Mouse (Mus musculus): ENCODE results near the gene Cep97.

The Cep97 gene

DNA sequence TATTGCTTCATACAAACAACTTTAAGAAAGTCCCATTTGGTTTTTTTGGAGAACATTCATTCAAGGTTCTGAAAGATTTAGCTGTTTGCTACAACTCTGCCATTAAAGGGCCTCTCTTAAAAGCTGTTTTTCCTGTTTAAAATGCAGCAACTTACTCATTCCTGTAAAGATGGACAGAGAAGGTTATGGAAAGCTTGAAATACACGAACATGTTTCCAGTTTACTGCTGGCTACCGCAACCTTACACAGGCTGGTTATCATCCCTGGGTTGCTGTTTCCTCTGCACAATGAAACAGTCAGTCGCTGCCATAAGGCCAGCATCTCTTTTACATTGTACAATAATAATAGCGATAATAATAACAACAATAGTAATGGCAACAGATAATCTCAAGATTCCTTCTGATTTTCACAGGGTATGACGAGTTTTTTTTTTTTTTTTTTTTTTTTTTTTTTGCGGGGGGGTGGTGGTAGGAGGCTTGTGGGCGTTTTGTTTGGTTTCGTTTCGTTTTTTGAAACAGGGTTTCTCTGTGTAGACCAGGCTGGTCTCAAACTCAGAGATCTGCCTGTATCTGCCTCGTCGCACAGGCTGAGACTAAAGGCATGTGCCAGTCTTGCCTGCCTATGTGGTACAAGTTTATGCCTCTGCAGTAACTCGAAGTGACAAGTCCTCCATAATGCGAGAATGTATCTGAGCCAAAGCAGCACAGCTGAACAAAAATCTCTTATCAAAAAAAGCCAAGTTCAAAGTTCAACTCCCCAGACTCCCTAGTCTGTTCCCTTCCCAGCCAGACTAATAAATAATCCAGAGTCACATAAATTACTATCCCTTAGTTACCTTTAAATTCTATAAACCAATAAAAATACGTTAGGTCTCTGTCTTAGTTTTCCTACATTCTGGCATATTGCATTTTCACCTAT is 32.6 kb downstream of the Cep97 start:
- H3K4me3 ChIP-seq (replicated peaks; ENCODE audit: low read length), result no peak overlapping the region
- peaks cover 10% of the 10 kb centered on the region for H3K27me3 ChIP-seq (ENCODE audit: insufficient read depth, low read length)
- H3K9me3 ChIP-seq (ENCODE audit: low read length), result no peaks in the 10 kb centered on the region
- peaks cover 16% of the 10 kb centered on the region for H3K36me3 ChIP-seq (ENCODE audit: insufficient read depth, low read length)
- no peak for TF ChIP-seq POU5F1 (IDR thresholded peaks at IDR 0.05; ENCODE audit: borderline replicate concordance, low read length)
- TF ChIP-seq CTCF (conservative IDR thresholded peaks at IDR 0.05; ENCODE audit: low read length), result no peak
- TF ChIP-seq NANOG (IDR thresholded peaks at IDR 0.05; ENCODE audit: borderline replicate concordance, low read length), result no peak
- peaks cover 12% of the 10 kb centered on the region; the same call in 1 of the 2 replicates for H3K4me1 ChIP-seq (replicated peaks; ENCODE audit: low read depth, low read length)

- Histone ChIP-seq H3K9me3 (ENCODE audit: low read length) (no peaks in the 10 kb centered on the region), H3K36me3 (ENCODE audit: insufficient read depth, low read length) (no peaks in the 10 kb centered on the region), H3K4me3 (replicated peaks; ENCODE audit: low read length) (no peak overlapping the region), H3K27me3 (ENCODE audit: insufficient read depth, low read length) (peaks cover 10% of the 10 kb centered on the region), H3K4me1 (replicated peaks; ENCODE audit: low read depth, low read length) (peaks cover 20% of the 10 kb centered on the region)
- TF ChIP-seq CTCF (conservative IDR thresholded peaks at IDR 0.05; ENCODE audit: low read length) (no peak), NANOG (IDR thresholded peaks at IDR 0.05; ENCODE audit: borderline replicate concordance, low read length) (no peak), POU5F1 (IDR thresholded peaks at IDR 0.05; ENCODE audit: borderline replicate concordance, low read length) (no peak)
Measured at GRCm38 (mm10) chr16:55898385-55899002, 36.2 kb downstream of the Cep97 start.

DNA sequence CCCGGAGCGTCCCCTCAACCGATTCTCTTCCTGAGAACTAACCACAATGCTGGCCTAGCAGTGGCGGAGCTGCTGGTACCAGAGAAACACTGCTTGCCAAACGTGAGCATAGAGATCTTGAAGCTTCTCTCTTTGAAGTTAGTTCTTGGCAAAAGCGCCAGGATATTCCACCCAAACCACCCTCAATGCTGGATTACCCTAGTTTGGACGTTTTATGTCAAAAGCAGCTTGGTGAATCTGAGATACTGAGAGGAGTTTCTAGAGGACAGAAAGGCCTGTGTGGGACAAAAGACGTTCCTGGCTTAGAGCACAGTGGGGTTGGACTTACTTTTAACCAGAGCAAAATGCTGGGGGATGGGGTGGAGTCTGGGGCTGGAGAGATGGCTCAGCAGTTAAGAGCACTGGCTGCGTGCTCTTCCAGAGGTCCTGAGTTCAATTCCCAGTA is 39.0 kb downstream of the Cep97 start:
- peaks cover 10% of the 10 kb centered on the region for H3K27me3 ChIP-seq (ENCODE audit: insufficient read depth, low read length)
- H3K4me3 ChIP-seq (replicated peaks; ENCODE audit: low read length), result peak overlapping the region; percentile 94
- no peaks in the 10 kb centered on the region; the same call in 1 of the 2 replicates for H3K36me3 ChIP-seq (ENCODE audit: insufficient read depth, low read length)
- peaks cover 23% of the 10 kb centered on the region for H3K4me1 ChIP-seq (replicated peaks; ENCODE audit: low read depth, low read length)
- H3K9me3 ChIP-seq (ENCODE audit: low read length), result no peaks in the 10 kb centered on the region
- no peak for TF ChIP-seq CTCF (conservative IDR thresholded peaks at IDR 0.05; ENCODE audit: low read length)
- no peak for TF ChIP-seq POU5F1 (IDR thresholded peaks at IDR 0.05; ENCODE audit: borderline replicate concordance, low read length)
- no peak for TF ChIP-seq NANOG (IDR thresholded peaks at IDR 0.05; ENCODE audit: borderline replicate concordance, low read length)

GRCm38 (mm10) chr16:55894893-55895650 is 39.6 kb downstream of the Cep97 start, which contains the start of gene Nxpe3:
TSS of gene Nxpe3 (minus strand) at chr16:55895285.
- TF ChIP-seq NANOG (IDR thresholded peaks at IDR 0.05; ENCODE audit: borderline replicate concordance, low read length) (no peak), CTCF (conservative IDR thresholded peaks at IDR 0.05; ENCODE audit: low read length) (no peak), POU5F1 (IDR thresholded peaks at IDR 0.05; ENCODE audit: borderline replicate concordance, low read length) (no peak)
- Histone ChIP-seq H3K27me3 (ENCODE audit: insufficient read depth, low read length) (peaks cover 10% of the 10 kb centered on the region), H3K36me3 (ENCODE audit: insufficient read depth, low read length) (no peaks in the 10 kb centered on the region; the same call in 1 of the 2 replicates), H3K4me3 (replicated peaks; ENCODE audit: low read length) (peak within 1 kb of the TSS; percentile 94), H3K9me3 (ENCODE audit: low read length) (no peaks in the 10 kb centered on the region), H3K4me1 (replicated peaks; ENCODE audit: low read depth, low read length) (peaks cover 27% of the 10 kb centered on the region)

GRCm38 (mm10) chr16:55894536-55894892 is 40.1 kb downstream of the Cep97 start:
- no peaks in the 10 kb centered on the region for H3K9me3 ChIP-seq (ENCODE audit: low read length)
- peaks cover 4% of the 10 kb centered on the region; the same call in 1 of the 2 replicates for H3K36me3 ChIP-seq (ENCODE audit: insufficient read depth, low read length)
- peaks cover 27% of the 10 kb centered on the region for H3K4me1 ChIP-seq (replicated peaks; ENCODE audit: low read depth, low read length)
- peaks cover 10% of the 10 kb centered on the region for H3K27me3 ChIP-seq (ENCODE audit: insufficient read depth, low read length)
- peak overlapping the region; percentile 94 for H3K4me3 ChIP-seq (replicated peaks; ENCODE audit: low read length)
- no peak for TF ChIP-seq POU5F1 (IDR thresholded peaks at IDR 0.05; ENCODE audit: borderline replicate concordance, low read length)
- no peak for TF ChIP-seq NANOG (IDR thresholded peaks at IDR 0.05; ENCODE audit: borderline replicate concordance, low read length)
- TF ChIP-seq CTCF (conservative IDR thresholded peaks at IDR 0.05; ENCODE audit: low read length), result no peak

- no peaks in the 10 kb centered on the region for H3K9me3 ChIP-seq (ENCODE audit: low read length)
- H3K27me3 ChIP-seq (ENCODE audit: insufficient read depth, low read length), result peaks cover 10% of the 10 kb centered on the region
- no peak for TF ChIP-seq POU5F1 (IDR thresholded peaks at IDR 0.05; ENCODE audit: borderline replicate concordance, low read length)
- TF ChIP-seq CTCF (conservative IDR thresholded peaks at IDR 0.05; ENCODE audit: low read length), result no peak
- no peak for TF ChIP-seq NANOG (IDR thresholded peaks at IDR 0.05; ENCODE audit: borderline replicate concordance, low read length)
- peaks cover 4% of the 10 kb centered on the region; the same call in 1 of the 2 replicates for H3K36me3 ChIP-seq (ENCODE audit: insufficient read depth, low read length)
- H3K4me1 ChIP-seq (replicated peaks; ENCODE audit: low read depth, low read length), result peaks cover 33% of the 10 kb centered on the region
- H3K4me3 ChIP-seq (replicated peaks; ENCODE audit: low read length), result no peak overlapping the region
Measured at GRCm38 (mm10) chr16:55893410-55894107, 41.1 kb downstream of the Cep97 start.

GRCm38 (mm10) chr16:55892484-55892883 is 42.2 kb downstream of the Cep97 start:
- Histone ChIP-seq H3K36me3 (ENCODE audit: insufficient read depth, low read length) (peaks cover 4% of the 10 kb centered on the region; the same call in 1 of the 2 replicates), H3K4me1 (replicated peaks; ENCODE audit: low read depth, low read length) (peaks cover 43% of the 10 kb centered on the region), H3K4me3 (replicated peaks; ENCODE audit: low read length) (no peak overlapping the region), H3K27me3 (ENCODE audit: insufficient read depth, low read length) (peaks cover 10% of the 10 kb centered on the region), H3K9me3 (ENCODE audit: low read length) (no peaks in the 10 kb centered on the region)
- TF ChIP-seq NANOG (IDR thresholded peaks at IDR 0.05; ENCODE audit: borderline replicate concordance, low read length) (no peak), CTCF (conservative IDR thresholded peaks at IDR 0.05; ENCODE audit: low read length) (no peak), POU5F1 (IDR thresholded peaks at IDR 0.05; ENCODE audit: borderline replicate concordance, low read length) (no peak)
